Comparison of ENCODE assay signal across 8 mouse cellular contexts in genomic region chr5:148443734-148444133, GRCm38 (mm10). TPM values are rescaled to one million over a fixed set of nuclear protein-coding genes. Genes with fewer than 3 reads are reported as not detected.
DNase-seq lines count a peak whose midpoint lies in the region; ATAC-seq and TF ChIP-seq lines count a peak whose summit lies in the region.

No protein-coding gene starts in this region.

- no peak overlapping the region for H3K4me3 ChIP-seq in C2C12 (ENCODE audit: insufficient read depth, poor library complexity, severe bottlenecking)
- H3K4me3 ChIP-seq in kidney, embryonic 15.5 days (replicated peaks): no peak overlapping the region

- no peak overlapping the region for H3K9ac ChIP-seq in kidney, embryonic 15.5 days

- H3K9me3 ChIP-seq in kidney, embryonic 15.5 days (replicated peaks): no peaks in the 10 kb centered on the region

- 68% methylated on average over 5 of the region's 5 CpGs for WGBS in kidney, embryonic 15.5 days

- DNase-seq in adrenal gland, postnatal 36 days: peak; percentile 88 to 89
- DNase-seq in gastrocnemius, postnatal 36 days: peak; percentile 14 to 17
- DNase-seq in ovary, postnatal 36 days (ENCODE audit: low spot score): peak; percentile 48
- no peak for DNase-seq in layer of hippocampus, postnatal 14 days (ENCODE audit: low spot score in 2 of 2)
- no peak for DNase-seq in spleen, postnatal 36 days (ENCODE audit: low spot score in 2 of 2)

- H3ac ChIP-seq in C2C12 (ENCODE audit: control insufficient read depth, insufficient read length, low read depth): no peak overlapping the region

- no peaks in the 10 kb centered on the region for H3K79me3 ChIP-seq in C2C12 (ENCODE audit: low read depth)

- H3K27me3 ChIP-seq in C2C12 (ENCODE audit: control insufficient read depth, insufficient read depth, insufficient read length): no peaks in the 10 kb centered on the region
- no peaks in the 10 kb centered on the region for H3K27me3 ChIP-seq in kidney, embryonic 15.5 days

- H3K4me2 ChIP-seq in kidney, embryonic 15.5 days: no peak overlapping the region

- H3K79me2 ChIP-seq in C2C12 (ENCODE audit: control insufficient read depth, insufficient read depth): no peaks in the 10 kb centered on the region

- 0 out of 2 replicates have a peak, but pooled peaks cover 2% of the 10 kb centered on the region for H3K4me1 ChIP-seq in kidney, embryonic 15.5 days

- no peak for TF ChIP-seq CTCF in C2C12 (IDR thresholded peaks at IDR 0.05; ENCODE audit: control insufficient read depth, insufficient read depth, insufficient read length)

- peak overlapping the region; percentile 54 for H3K27ac ChIP-seq in kidney, embryonic 15.5 days

- H3K36me3 ChIP-seq in C2C12 (ENCODE audit: control insufficient read depth, insufficient read depth): no peaks in the 10 kb centered on the region
- H3K36me3 ChIP-seq in kidney, embryonic 15.5 days: no peaks in the 10 kb centered on the region

- intact Hi-C loops in gastrocnemius, postnatal 36 days (cut with DNase I): no loop called here

- ATAC-seq in kidney, embryonic 15.5 days (replicated peaks; ENCODE audit: low FRiP score): peak; percentile 58
- ATAC-seq in CD4-positive, CD25-positive, alpha-beta regulatory T cell, adult 4 months: no peak

TF ChIP-seq in C2C12, 6 proteins besides CTCF, POLR2A, EP300 and RAD21:
- TF ChIP-seq MAX (IDR thresholded peaks at IDR 0.05) (peak; percentile 66), FOSL1 (IDR thresholded peaks at IDR 0.05; ENCODE audit: insufficient read depth, low read length, poor library complexity, severe bottlenecking) (peak; percentile 75), MYOG (IDR thresholded peaks at IDR 0.05; ENCODE audit: control insufficient read depth, extremely low read depth, insufficient read length) (no peak), MYOD1 (IDR thresholded peaks at IDR 0.05; ENCODE audit: control insufficient read depth, insufficient read length, low read depth) (no peak)

RNA-seq across cellular contexts. Expression of gene Slc7a1, which starts 44.0 kb away (rescaled TPM):
- 34.6 TPM for polyA plus RNA-seq in C2C12 (2012; fragmentation: generic; extraction: Trizol)
- total RNA-seq in adrenal gland, postnatal 36 days (2021): 100 to 1,000 TPM; 103 to 112 TPM
- total RNA-seq in gastrocnemius, postnatal 36 days (2021): 1 to 10 TPM; 1.9 to 2.8 TPM
- polyA plus RNA-seq in kidney, embryonic 15.5 days (2015; fragmentation: Nextera tagmentation; extraction: Ambion mirVana): 21.0 and 21.7 TPM in 2 replicates
- total RNA-seq in layer of hippocampus, postnatal 14 days (2021): 10 to 100 TPM; 47.5 to 48.2 TPM
- polyA plus RNA-seq in CD4-positive, CD25-positive, alpha-beta regulatory T cell, adult 4 months (2017; shearing (Covaris generic)): 10 to 100 TPM; 13.2 to 19.0 TPM

Comparison
In these comparisons a context has a peak if more than half of its experiments do, and no peak if none do; other contexts are left out.
1. DNase-seq: peak in adrenal gland, postnatal 36 days (2 of 2), gastrocnemius, postnatal 36 days (2 of 2) and ovary, postnatal 36 days (single experiment); none in layer of hippocampus, postnatal 14 days (0 of 2) and spleen, postnatal 36 days (0 of 2).
2. RNA of gene Slc7a1, which starts 44.0 kb away (total RNA-seq): 103 to 112 TPM in adrenal gland, postnatal 36 days and 47.5 to 48.2 TPM in layer of hippocampus, postnatal 14 days; 1.9 to 2.8 TPM in gastrocnemius, postnatal 36 days; every median in the first group is over 10 times any median in the second.